Mouse (Mus musculus) G1E (cell line): ENCODE measurements around the gene Faf2. TPM values are rescaled to one million over a fixed set of nuclear protein-coding genes. Genes with fewer than 3 reads are reported as not detected.
A peak's percentile ranks its signal among the peaks of the same experiment; 100 is the strongest.
"Not testable (repeated sequence)": the region's sequence is repeated elsewhere in the genome, so short reads cannot be mapped to it uniquely, and the experiment has no call there.

Experiments
- ATAC-seq: 2 replicates; pipeline ENCODE4 v1.8.0; 2016; ENCODE audit warnings: mild to moderate bottlenecking; ENCODE audit not compliant: insufficient number of reproducible peaks, poor library complexity, low FRiP score, severe bottlenecking; ENCODE audit errors: extremely low read depth
- DNase-seq: peaks from one replicate; pipeline ENCODE4 v3.0.0; 2012; ENCODE audit warnings: low spot score
- H3K27me3 ChIP-seq: 2 replicates; pipeline ENCODE4 v1.6.1; 2012; ENCODE audit warnings: mild to moderate bottlenecking, low read length, inconsistent platforms; ENCODE audit not compliant: insufficient read depth
- H3K36me3 ChIP-seq: replicated peaks from 2 replicates; pipeline ENCODE3; 2012; ENCODE audit warnings: mild to moderate bottlenecking, inconsistent platforms
- H3K4me1 ChIP-seq: 2 replicates; pipeline ENCODE4 v1.6.1; 2012; ENCODE audit warnings: low read depth, low read length, inconsistent platforms, mixed read lengths; ENCODE audit not compliant: insufficient read depth
- H3K4me3 ChIP-seq: 2 replicates; pipeline ENCODE4 v1.5.1; 2012; ENCODE audit warnings: low read depth, mild to moderate bottlenecking, inconsistent platforms, low read length, moderate library complexity, mixed read lengths
- H3K9me3 ChIP-seq: replicated peaks from 2 replicates; pipeline ENCODE4 v1.6.1; 2012; ENCODE audit warnings: inconsistent platforms
- CTCF ChIP-seq: IDR thresholded peaks from 2 replicates; pipeline ENCODE4 v1.5.1; 2012; ENCODE audit warnings: low read depth, low read length, inconsistent platforms, mixed read lengths
- GATA1 ChIP-seq: IDR thresholded peaks from 2 replicates; pipeline ENCODE4 v1.6.1; 2012; ENCODE audit warnings: borderline replicate concordance, low read length, inconsistent platforms, mixed read lengths
- GATA2 ChIP-seq: IDR thresholded peaks from 2 replicates; pipeline ENCODE4 v1.6.1; 2012; ENCODE audit warnings: low read depth, low read length, inconsistent platforms, borderline replicate concordance
- POLR2AphosphoS5 ChIP-seq: IDR thresholded peaks from 2 replicates; pipeline ENCODE4 v1.6.1; 2012; ENCODE audit warnings: low read depth, low read length, inconsistent platforms; ENCODE audit not compliant: insufficient replicate concordance
- TAL1 ChIP-seq: conservative IDR thresholded peaks from 2 replicates; pipeline ENCODE4 v1.6.1; 2012; ENCODE audit warnings: low read depth, low read length, inconsistent platforms, mixed read lengths
- polyA plus RNA-seq: library from polyadenylated mRNA; stranded (reverse); fragments of >175 nt; gene quantifications from 2 replicates; pipeline ENCODE4 v1.2.3, GENCODE M21; 2012
- total RNA-seq, 2 experiments: library from RNA; stranded (forward) in 1 of 2; stranded (reverse) in 1 of 2; fragments of 200-1000 nt in 1 of 2; fragments of >200 nt in 1 of 2; fragmentation: Nextera tagmentation in 1 of 2; gene quantifications; 2 replicates each; pipeline ENCODE4 v1.2.3; 2014 to 2017

Faf2 gene
- total and polyA plus RNA-seq, 3 experiments = 14.5 to 80.9 (median 47.9) TPM

DNA sequence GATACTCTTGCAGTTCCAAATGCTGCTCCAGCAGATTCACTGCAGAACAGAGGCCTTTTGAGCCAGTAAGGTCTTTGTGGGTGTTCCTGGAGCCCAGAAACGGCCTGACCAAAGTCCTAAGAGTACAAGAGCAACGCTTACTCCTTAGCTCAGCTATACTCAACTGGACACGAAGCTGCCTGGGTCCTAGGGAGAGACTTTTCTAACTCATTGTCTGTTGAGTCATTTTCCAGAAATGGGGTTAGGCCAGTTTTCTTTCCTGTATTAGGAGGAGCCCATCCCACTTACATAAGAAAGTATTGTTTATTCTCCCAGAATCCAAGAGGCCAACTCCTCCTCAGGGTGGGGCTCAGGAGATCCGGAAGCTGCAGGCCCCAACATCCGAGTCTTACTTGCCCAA, 16.2 kb upstream of the Faf2 start:
- Histone ChIP-seq H3K4me3 (no peak overlapping the region), H3K27me3 (no peaks in the 10 kb centered on the region), H3K4me1 (peaks cover 17% of the 10 kb centered on the region), H3K36me3 (peaks cover 70% of the 10 kb centered on the region), H3K9me3 (no peaks in the 10 kb centered on the region)
- no peak for ATAC-seq
- DNase-seq = no peak
- no peak for TF ChIP-seq CTCF

- Histone ChIP-seq H3K36me3 (peaks cover 59% of the 10 kb centered on the region), H3K4me1 (peaks cover 29% of the 10 kb centered on the region), H3K27me3 (no peaks in the 10 kb centered on the region), H3K4me3 (no peak overlapping the region), H3K9me3 (no peaks in the 10 kb centered on the region)
- ATAC-seq = no peak
- no peak for DNase-seq
- TF ChIP-seq GATA2 (no peak), GATA1 (no peak), CTCF (no peak), TAL1 (no peak), POLR2AphosphoS5 (no peak)
These were observed 14.4 kb upstream of the Faf2 start for GRCm38 (mm10) chr13:54607204-54607603.

GRCm38 (mm10) chr13:54608002-54608401, 13.6 kb upstream of the Faf2 start:
- no peak for TF ChIP-seq GATA1
- no peak for TF ChIP-seq GATA2
- TF ChIP-seq TAL1 = no peak
- TF ChIP-seq POLR2AphosphoS5 = no peak
- TF ChIP-seq CTCF = no peak
- Histone ChIP-seq H3K4me1 (peaks cover 29% of the 10 kb centered on the region), H3K36me3 (peaks cover 51% of the 10 kb centered on the region), H3K27me3 (no peaks in the 10 kb centered on the region), H3K4me3 (no peak overlapping the region), H3K9me3 (no peaks in the 10 kb centered on the region)
- ATAC-seq = no peak
- no peak for DNase-seq

DNA sequence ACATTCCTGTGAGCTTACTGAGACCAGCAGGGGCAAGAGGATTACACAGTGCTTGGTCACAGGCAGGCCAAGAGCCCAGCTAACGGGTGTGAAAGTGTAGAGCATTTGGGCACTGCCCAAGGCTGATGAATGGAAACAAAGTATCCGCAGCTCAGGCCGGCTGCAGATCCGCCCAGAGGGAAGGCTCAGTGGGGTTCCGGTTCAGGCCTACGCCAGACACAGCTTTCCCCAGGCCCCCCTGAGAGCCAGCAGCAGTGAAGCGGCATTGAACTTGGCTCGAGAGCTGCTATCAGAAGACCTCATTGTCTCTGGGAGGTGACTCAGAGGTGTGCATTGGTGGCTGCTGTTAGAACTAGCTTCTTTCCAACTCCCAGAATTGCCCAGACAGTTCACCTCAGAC, 12.9 kb upstream of the Faf2 start:
- H3K4me1 ChIP-seq = peaks cover 29% of the 10 kb centered on the region
- H3K9me3 ChIP-seq = no peaks in the 10 kb centered on the region
- no peaks in the 10 kb centered on the region for H3K27me3 ChIP-seq
- DNase-seq (no peak), ATAC-seq (no peak)
- no peak overlapping the region for H3K4me3 ChIP-seq
- TF ChIP-seq TAL1 (no peak), POLR2AphosphoS5 (no peak)
- peaks cover 46% of the 10 kb centered on the region for H3K36me3 ChIP-seq

- DNase-seq = no peak
- no peaks in the 10 kb centered on the region for H3K27me3 ChIP-seq
- H3K9me3 ChIP-seq = no peaks in the 10 kb centered on the region
- no peak overlapping the region for H3K4me3 ChIP-seq
- H3K36me3 ChIP-seq = peaks cover 41% of the 10 kb centered on the region
- peaks cover 29% of the 10 kb centered on the region for H3K4me1 ChIP-seq
- TF ChIP-seq GATA2 = no peak
- TF ChIP-seq POLR2AphosphoS5 = no peak
- no peak for TF ChIP-seq TAL1
- no peak for TF ChIP-seq GATA1
- TF ChIP-seq CTCF = no peak
- ATAC-seq = no peak
These were observed 12.3 kb upstream of the Faf2 start for GRCm38 (mm10) chr13:54609301-54609700.

- H3K4me1 ChIP-seq = peaks cover 29% of the 10 kb centered on the region
These were observed 11.0 kb upstream of the Faf2 start for GRCm38 (mm10) chr13:54610613-54610971.

DNA sequence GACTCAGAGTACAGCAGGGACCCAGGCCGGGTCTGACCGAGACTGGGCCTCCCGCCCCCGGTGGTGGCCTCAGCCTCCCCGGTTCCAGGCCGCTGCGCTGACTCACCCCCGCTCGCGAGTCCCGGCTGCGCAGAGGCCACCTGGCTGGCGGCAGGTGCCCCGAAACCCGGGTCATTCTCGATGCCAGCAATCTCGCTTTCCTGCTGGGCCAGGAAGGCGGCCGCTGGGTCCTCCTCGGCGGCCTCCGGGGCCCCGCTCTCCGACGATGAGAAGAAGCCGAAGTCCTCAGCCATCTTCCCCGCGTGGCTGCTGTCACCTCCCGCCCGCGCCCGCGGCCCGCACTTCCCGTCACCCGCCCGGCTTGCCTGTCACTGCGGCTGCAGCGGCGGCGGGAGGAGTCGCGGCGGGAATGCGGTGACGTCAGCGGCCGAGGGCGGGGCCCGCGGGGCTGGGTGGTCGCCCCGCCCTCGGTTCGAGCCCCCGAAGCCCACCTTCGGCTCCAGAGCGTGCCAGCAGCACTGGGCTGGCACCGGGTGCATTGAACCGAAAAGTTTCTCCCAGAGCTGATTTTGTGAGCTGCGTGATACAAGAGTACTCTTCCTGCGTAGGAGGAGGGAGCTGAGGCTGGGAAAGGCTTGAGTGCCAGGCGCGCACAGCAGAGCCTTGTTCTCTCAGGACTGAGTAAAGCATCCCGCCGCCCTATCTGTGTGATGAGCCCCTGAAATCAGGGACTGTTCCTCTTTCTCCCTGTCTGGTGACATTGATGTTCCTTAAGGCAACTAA, 10.4 kb upstream of the Faf2 start, which contains the start of gene Cltb:
Gene Cltb (minus strand): TSS at position 373 of the 783 bp plus-strand sequence.
- H3K27me3 ChIP-seq = peaks cover 3% of the 10 kb centered on the region; the same call in 1 of the 2 replicates
- DNase-seq (peak; percentile 66), ATAC-seq (peak; percentile 31)
- H3K9me3 ChIP-seq = no peaks in the 10 kb centered on the region
- H3K36me3 ChIP-seq = peaks cover 23% of the 10 kb centered on the region
- TF ChIP-seq POLR2AphosphoS5 = no peak
- no peak for TF ChIP-seq CTCF
- TF ChIP-seq GATA1 = no peak
- no peak for TF ChIP-seq GATA2
- TF ChIP-seq TAL1 = no peak
- H3K4me1 ChIP-seq = peaks cover 29% of the 10 kb centered on the region
- peak within 1 kb of the TSS; percentile 77 for H3K4me3 ChIP-seq

More at GRCm38 (mm10) chr13:54610613-54610971, 11.0 kb upstream of the Faf2 start:
- peaks cover 29% of the 10 kb centered on the region for H3K36me3 ChIP-seq
- H3K27me3 ChIP-seq = peaks cover 3% of the 10 kb centered on the region; the same call in 1 of the 2 replicates
- no peak for TF ChIP-seq GATA1
- TF ChIP-seq CTCF = no peak
- no peak for TF ChIP-seq GATA2
- no peak for TF ChIP-seq TAL1
- peak overlapping the region; percentile 77 for H3K4me3 ChIP-seq
- ATAC-seq (no peak), DNase-seq (peak; percentile 14)
- H3K9me3 ChIP-seq = no peaks in the 10 kb centered on the region

- H3K4me1 ChIP-seq = peaks cover 26% of the 10 kb centered on the region
- H3K27me3 ChIP-seq, DNase-seq, H3K4me3 ChIP-seq, H3K9me3 ChIP-seq, H3K36me3 ChIP-seq, ATAC-seq: not testable (repeated sequence)
These were observed 8.4 kb upstream of the Faf2 start for GRCm38 (mm10) chr13:54613141-54613540.
